Mouse (Mus musculus): Measurements from ENCODE around the gene Spint1. TPM values are rescaled to one million over a fixed set of nuclear protein-coding genes. Genes with fewer than 3 reads are reported as not detected.

Spint1 gene
- polyA plus RNA-seq, 1 experiment, result 57.3 TPM

GRCm38 (mm10) chr2:119262978-119263377 lies 25.8 kb downstream of the Spint1 start:
- Histone ChIP-seq H3K9me3 (replicated peaks; ENCODE audit: control insufficient read depth, insufficient read depth, low read length, poor library complexity, severe bottlenecking) (no peaks in the 10 kb centered on the region), H3K4me1 (ENCODE audit: control insufficient read depth, insufficient read depth, low read length) (peaks cover 2% of the 10 kb centered on the region), H3K36me3 (ENCODE audit: control insufficient read depth, insufficient read depth, low read length, poor library complexity, severe bottlenecking) (no peaks in the 10 kb centered on the region), H3K4me3 (ENCODE audit: low read depth, low read length) (no peak overlapping the region), H3K9ac (ENCODE audit: low read depth, poor library complexity, severe bottlenecking) (no peak overlapping the region), H3K27ac (ENCODE audit: insufficient read depth, low read length) (no peak overlapping the region), H3K27me3 (ENCODE audit: control insufficient read depth, insufficient read depth, low read length, poor library complexity, severe bottlenecking) (no peaks in the 10 kb centered on the region)
- no peak for TF ChIP-seq EP300 (IDR thresholded peaks at IDR 0.05; ENCODE audit: insufficient read depth, low read depth, low read length)
- no peak for TF ChIP-seq POLR2A (IDR thresholded peaks at IDR 0.05; ENCODE audit: insufficient read depth, low read length)
- no peak for TF ChIP-seq CTCF (IDR thresholded peaks at IDR 0.05; ENCODE audit: low read depth, low read length)

- Histone ChIP-seq H3K9ac (ENCODE audit: low read depth, poor library complexity, severe bottlenecking) (no peak overlapping the region), H3K4me1 (ENCODE audit: control insufficient read depth, insufficient read depth, low read length) (peaks cover 2% of the 10 kb centered on the region), H3K9me3 (replicated peaks; ENCODE audit: control insufficient read depth, insufficient read depth, low read length, poor library complexity, severe bottlenecking) (no peaks in the 10 kb centered on the region), H3K36me3 (ENCODE audit: control insufficient read depth, insufficient read depth, low read length, poor library complexity, severe bottlenecking) (no peaks in the 10 kb centered on the region), H3K4me3 (ENCODE audit: low read depth, low read length) (no peak overlapping the region), H3K27ac (ENCODE audit: insufficient read depth, low read length) (no peak overlapping the region), H3K27me3 (ENCODE audit: control insufficient read depth, insufficient read depth, low read length, poor library complexity, severe bottlenecking) (no peaks in the 10 kb centered on the region)
- TF ChIP-seq POLR2A (IDR thresholded peaks at IDR 0.05; ENCODE audit: insufficient read depth, low read length) (no peak), EP300 (IDR thresholded peaks at IDR 0.05; ENCODE audit: insufficient read depth, low read depth, low read length) (no peak), CTCF (IDR thresholded peaks at IDR 0.05; ENCODE audit: low read depth, low read length) (no peak)
Observed at GRCm38 (mm10) chr2:119263813-119264212, 26.7 kb downstream of the Spint1 start.

GRCm38 (mm10) chr2:119270286-119270642 lies 33.1 kb downstream of the Spint1 start:
- Histone ChIP-seq H3K27ac (ENCODE audit: insufficient read depth, low read length) (no peak overlapping the region), H3K36me3 (ENCODE audit: control insufficient read depth, insufficient read depth, low read length, poor library complexity, severe bottlenecking) (no peaks in the 10 kb centered on the region), H3K9ac (ENCODE audit: low read depth, poor library complexity, severe bottlenecking) (no peak overlapping the region), H3K27me3 (ENCODE audit: control insufficient read depth, insufficient read depth, low read length, poor library complexity, severe bottlenecking) (no peaks in the 10 kb centered on the region), H3K4me3 (ENCODE audit: low read depth, low read length) (peak overlapping the region; percentile 71), H3K4me1 (ENCODE audit: control insufficient read depth, insufficient read depth, low read length) (no peaks in the 10 kb centered on the region), H3K9me3 (replicated peaks; ENCODE audit: control insufficient read depth, insufficient read depth, low read length, poor library complexity, severe bottlenecking) (no peaks in the 10 kb centered on the region)
- TF ChIP-seq EP300 (IDR thresholded peaks at IDR 0.05; ENCODE audit: insufficient read depth, low read depth, low read length), result no peak
- no peak for TF ChIP-seq POLR2A (IDR thresholded peaks at IDR 0.05; ENCODE audit: insufficient read depth, low read length)
- no peak for TF ChIP-seq CTCF (IDR thresholded peaks at IDR 0.05; ENCODE audit: low read depth, low read length)

GRCm38 (mm10) chr2:119270643-119271331 lies 33.6 kb downstream of the Spint1 start, which contains the start of gene Rhov:
Gene Rhov, minus strand, starts transcription at chr2:119271272.
- no peak for TF ChIP-seq EP300 (IDR thresholded peaks at IDR 0.05; ENCODE audit: insufficient read depth, low read depth, low read length)
- TF ChIP-seq CTCF (IDR thresholded peaks at IDR 0.05; ENCODE audit: low read depth, low read length), result peak; percentile 47
- Histone ChIP-seq H3K9me3 (replicated peaks; ENCODE audit: control insufficient read depth, insufficient read depth, low read length, poor library complexity, severe bottlenecking) (no peaks in the 10 kb centered on the region), H3K27ac (ENCODE audit: insufficient read depth, low read length) (no peak within 1 kb of the TSS), H3K4me3 (ENCODE audit: low read depth, low read length) (peak within 1 kb of the TSS; percentile 71), H3K4me1 (ENCODE audit: control insufficient read depth, insufficient read depth, low read length) (no peaks in the 10 kb centered on the region), H3K36me3 (ENCODE audit: control insufficient read depth, insufficient read depth, low read length, poor library complexity, severe bottlenecking) (no peaks in the 10 kb centered on the region), H3K9ac (ENCODE audit: low read depth, poor library complexity, severe bottlenecking) (0 out of 2 replicates have a peak within 1 kb of the TSS, but pooled peaks have one; percentile 20), H3K27me3 (ENCODE audit: control insufficient read depth, insufficient read depth, low read length, poor library complexity, severe bottlenecking) (no peaks in the 10 kb centered on the region)

GRCm38 (mm10) chr2:119274126-119274525 lies 37.0 kb downstream of the Spint1 start:
- Histone ChIP-seq H3K27ac (ENCODE audit: insufficient read depth, low read length) (no peak overlapping the region), H3K36me3 (ENCODE audit: control insufficient read depth, insufficient read depth, low read length, poor library complexity, severe bottlenecking) (no peaks in the 10 kb centered on the region), H3K9ac (ENCODE audit: low read depth, poor library complexity, severe bottlenecking) (no peak overlapping the region), H3K27me3 (ENCODE audit: control insufficient read depth, insufficient read depth, low read length, poor library complexity, severe bottlenecking) (no peaks in the 10 kb centered on the region), H3K4me1 (ENCODE audit: control insufficient read depth, insufficient read depth, low read length) (peaks cover 2% of the 10 kb centered on the region), H3K9me3 (replicated peaks; ENCODE audit: control insufficient read depth, insufficient read depth, low read length, poor library complexity, severe bottlenecking) (no peaks in the 10 kb centered on the region), H3K4me3 (ENCODE audit: low read depth, low read length) (no peak overlapping the region)
- no peak for TF ChIP-seq CTCF (IDR thresholded peaks at IDR 0.05; ENCODE audit: low read depth, low read length)
- no peak for TF ChIP-seq POLR2A (IDR thresholded peaks at IDR 0.05; ENCODE audit: insufficient read depth, low read length)
- no peak for TF ChIP-seq EP300 (IDR thresholded peaks at IDR 0.05; ENCODE audit: insufficient read depth, low read depth, low read length)

GRCm38 (mm10) chr2:119276926-119277325 lies 39.8 kb downstream of the Spint1 start:
- Histone ChIP-seq H3K27ac (ENCODE audit: insufficient read depth, low read length) (no peak overlapping the region), H3K9ac (ENCODE audit: low read depth, poor library complexity, severe bottlenecking) (no peak overlapping the region), H3K36me3 (ENCODE audit: control insufficient read depth, insufficient read depth, low read length, poor library complexity, severe bottlenecking) (no peaks in the 10 kb centered on the region), H3K27me3 (ENCODE audit: control insufficient read depth, insufficient read depth, low read length, poor library complexity, severe bottlenecking) (no peaks in the 10 kb centered on the region), H3K4me1 (ENCODE audit: control insufficient read depth, insufficient read depth, low read length) (peaks cover 2% of the 10 kb centered on the region), H3K9me3 (replicated peaks; ENCODE audit: control insufficient read depth, insufficient read depth, low read length, poor library complexity, severe bottlenecking) (no peaks in the 10 kb centered on the region), H3K4me3 (ENCODE audit: low read depth, low read length) (no peak overlapping the region)
- no peak for TF ChIP-seq EP300 (IDR thresholded peaks at IDR 0.05; ENCODE audit: insufficient read depth, low read depth, low read length)
- no peak for TF ChIP-seq CTCF (IDR thresholded peaks at IDR 0.05; ENCODE audit: low read depth, low read length)
- no peak for TF ChIP-seq POLR2A (IDR thresholded peaks at IDR 0.05; ENCODE audit: insufficient read depth, low read length)
